Mouse (Mus musculus): ENCODE data around the gene Foxs1.
A peak's percentile ranks its signal among the peaks of the same experiment; 100 is the strongest.

The Foxs1 gene

GRCm38 (mm10) chr2:152933048-152933447, at the start of gene Foxs1:
Foxs1 (minus strand) TSS chr2:152933208.
- DNase-seq = peak; percentile 98

- DNase-seq = no peak
Observed at GRCm38 (mm10) chr2:152976991-152977390, 44.0 kb upstream of the Foxs1 start.

GRCm38 (mm10) chr2:152965555-152965954, 32.5 kb upstream of the Foxs1 start:
- DNase-seq = no peak

- peak; percentile 98 for DNase-seq
Observed at GRCm38 (mm10) chr2:152962091-152962793, 29.2 kb upstream of the Foxs1 start, which contains the start of gene Ttll9. Ttll9 (plus strand) TSS chr2:152962485.

GRCm38 (mm10) chr2:152958116-152958515, 25.1 kb upstream of the Foxs1 start:
- peak; percentile 77 for DNase-seq

GRCm38 (mm10) chr2:152951850-152952720, 19.1 kb upstream of the Foxs1 start:
- peak; percentile 87 for DNase-seq

GRCm38 (mm10) chr2:152951065-152951849, 18.2 kb upstream of the Foxs1 start, which contains the start of gene Dusp15:
Dusp15 (minus strand) TSS chr2:152951698.
- no peak for DNase-seq

- peak; percentile 85 for DNase-seq
Observed at GRCm38 (mm10) chr2:152950358-152951064, 17.5 kb upstream of the Foxs1 start.

GRCm38 (mm10) chr2:152948438-152949020, 15.5 kb upstream of the Foxs1 start:
- peak; percentile 58 for DNase-seq

GRCm38 (mm10) chr2:152947098-152947497, 14.1 kb upstream of the Foxs1 start:
- no peak for DNase-seq

GRCm38 (mm10) chr2:152944013-152944412, 11.0 kb upstream of the Foxs1 start:
- no peak for DNase-seq

- DNase-seq = peak; percentile 74
Observed at GRCm38 (mm10) chr2:152943568-152943967, 10.6 kb upstream of the Foxs1 start.

GRCm38 (mm10) chr2:152942898-152943515, 10.0 kb upstream of the Foxs1 start:
- DNase-seq = no peak

- no peak for DNase-seq
Observed at GRCm38 (mm10) chr2:152941776-152942175, 8.8 kb upstream of the Foxs1 start.

- no peak for DNase-seq
Observed at GRCm38 (mm10) chr2:152941106-152941505, 8.1 kb upstream of the Foxs1 start.

GRCm38 (mm10) chr2:152939846-152940245, 6.8 kb upstream of the Foxs1 start:
- DNase-seq = no peak

GRCm38 (mm10) chr2:152933614-152934013, 606 bp upstream of the Foxs1 start:
- peak; percentile 95 for DNase-seq

- DNase-seq = no peak
Observed at GRCm38 (mm10) chr2:152931456-152932160, 1.4 kb downstream of the Foxs1 start.

GRCm38 (mm10) chr2:152930276-152930675, 2.7 kb downstream of the Foxs1 start:
- peak; percentile 99 for DNase-seq

- DNase-seq = no peak
Observed at GRCm38 (mm10) chr2:152928988-152929370, 4.0 kb downstream of the Foxs1 start.

All from heart, adult 11 months (tissue).